Mouse (Mus musculus): ENCODE measurements around the gene Olfr874. TPM values are rescaled to one million over a fixed set of nuclear protein-coding genes. Genes with fewer than 3 reads are reported as not detected.

Olfr874 gene
- total RNA-seq (2021): not detected
- polyA plus RNA-seq (2012; rRNA removed): not detected in 2 replicates
- long read RNA-seq: 0 reads

DNA sequence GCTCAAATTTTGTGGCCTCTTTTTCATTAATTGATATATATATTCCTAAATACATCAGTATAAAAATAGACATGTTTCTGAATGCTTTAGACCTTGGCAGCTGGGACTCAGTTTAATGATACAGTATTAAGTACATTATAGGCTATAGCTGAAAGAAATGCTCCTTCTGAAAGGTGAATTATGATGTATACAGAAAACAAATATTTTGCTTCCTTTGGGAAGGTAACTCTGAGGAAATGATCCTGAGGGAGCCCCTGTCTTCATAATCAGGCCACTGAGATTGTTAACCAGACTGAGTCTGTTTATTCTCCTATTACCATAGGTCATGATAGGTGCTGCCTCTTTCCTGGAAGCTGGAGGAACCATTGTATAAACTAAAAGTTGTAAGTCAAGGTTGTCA is at the start of gene Olfr874:
TSS of gene Olfr874 (plus strand) at position 301 of the 400 bp plus-strand sequence.
- TF ChIP-seq POLR2A (IDR thresholded peaks at IDR 0.05; ENCODE audit: insufficient read depth, low read depth, low read length): no peak
- TF ChIP-seq EP300 (IDR thresholded peaks at IDR 0.05; ENCODE audit: insufficient read depth, low read depth, low read length): no peak
- no peak for TF ChIP-seq CTCF (IDR thresholded peaks at IDR 0.05)
- no peak for DNase-seq
- Histone ChIP-seq H3K4me3 (no peak within 1 kb of the TSS), H3K27me3 (ENCODE audit: control insufficient read depth, insufficient read depth, low read length) (no peaks in the 10 kb centered on the region), H3K36me3 (ENCODE audit: control insufficient read depth, insufficient read depth, low read length) (no peaks in the 10 kb centered on the region), H3K79me2 (replicated peaks; ENCODE audit: control insufficient read depth, insufficient read depth, low read length) (no peaks in the 10 kb centered on the region), H3K9ac (ENCODE audit: low read depth, low read length) (no peak within 1 kb of the TSS), H3K4me1 (ENCODE audit: control insufficient read depth, insufficient read depth, low read length) (no peaks in the 10 kb centered on the region), H3K27ac (no peak within 1 kb of the TSS)
- intact Hi-C loops (cut with DNase I): no loop called here

DNA sequence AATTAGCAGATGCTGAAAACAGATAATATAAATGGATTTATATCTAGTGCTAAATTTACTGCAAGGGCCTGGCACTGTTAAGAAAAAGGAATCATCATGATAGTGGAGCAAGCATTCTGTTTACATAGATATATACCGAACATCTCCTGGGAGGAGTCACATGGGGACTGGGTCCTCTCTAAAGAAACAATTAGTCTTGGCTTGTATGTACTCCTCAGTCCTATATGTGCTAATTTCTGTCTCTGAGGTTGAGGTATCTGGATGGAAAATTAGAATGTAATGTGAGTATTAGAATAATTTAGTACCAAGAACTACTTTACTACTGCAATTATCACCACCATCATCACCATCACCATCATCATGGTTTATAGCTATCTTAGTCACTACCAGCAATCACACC is 28.8 kb upstream of the Olfr874 start, which contains the start of gene Olfr160:
TSS of gene Olfr160 (minus strand) at position 101 of the 400 bp plus-strand sequence.
- WGBS: 56% methylated on average over 1 of the region's 1 CpGs
- TF ChIP-seq EP300 (IDR thresholded peaks at IDR 0.05; ENCODE audit: insufficient read depth, low read depth, low read length): no peak
- TF ChIP-seq POLR2A (IDR thresholded peaks at IDR 0.05; ENCODE audit: insufficient read depth, low read depth, low read length): no peak
- TF ChIP-seq CTCF (IDR thresholded peaks at IDR 0.05): no peak
- H3K27me3 ChIP-seq (ENCODE audit: control insufficient read depth, insufficient read depth, low read length): no peaks in the 10 kb centered on the region
- no peak for DNase-seq
- intact Hi-C loops (cut with DNase I): no loop called here
- no peak within 1 kb of the TSS for H3K27ac ChIP-seq
- H3K4me3 ChIP-seq: no peak within 1 kb of the TSS
- no peaks in the 10 kb centered on the region for H3K79me2 ChIP-seq (replicated peaks; ENCODE audit: control insufficient read depth, insufficient read depth, low read length)
- H3K36me3 ChIP-seq (ENCODE audit: control insufficient read depth, insufficient read depth, low read length): no peaks in the 10 kb centered on the region
- H3K9ac ChIP-seq (ENCODE audit: low read depth, low read length): no peak within 1 kb of the TSS
- no peaks in the 10 kb centered on the region for H3K4me1 ChIP-seq (ENCODE audit: control insufficient read depth, insufficient read depth, low read length)

DNA sequence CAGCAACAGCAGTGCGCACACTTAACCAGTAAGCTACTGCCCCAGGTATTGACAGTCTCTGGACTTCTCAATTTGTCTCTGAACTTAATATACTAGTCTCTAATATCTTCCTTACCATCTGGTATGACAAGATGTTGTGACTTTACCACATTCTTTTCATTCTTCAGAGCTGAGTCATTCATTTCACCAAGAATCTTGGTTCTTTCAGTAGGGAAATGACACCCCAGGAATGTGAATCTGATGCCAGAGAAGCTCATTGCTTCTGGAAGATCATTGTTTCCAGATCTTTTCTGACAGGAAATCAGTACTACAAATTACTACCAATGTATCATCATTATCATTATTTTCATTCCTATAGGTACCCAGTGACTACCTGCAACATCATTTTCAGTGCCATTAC is 10.6 kb upstream of the Olfr874 start:
- no peaks in the 10 kb centered on the region for H3K4me1 ChIP-seq (ENCODE audit: control insufficient read depth, insufficient read depth, low read length)
- no peaks in the 10 kb centered on the region for H3K27me3 ChIP-seq (ENCODE audit: control insufficient read depth, insufficient read depth, low read length)
- H3K36me3 ChIP-seq (ENCODE audit: control insufficient read depth, insufficient read depth, low read length): no peaks in the 10 kb centered on the region
- H3K27ac ChIP-seq: no peak overlapping the region
- intact Hi-C loops (cut with DNase I): no loop called here
- no peak for DNase-seq
- no peak for TF ChIP-seq EP300 (IDR thresholded peaks at IDR 0.05; ENCODE audit: insufficient read depth, low read depth, low read length)
- TF ChIP-seq CTCF (IDR thresholded peaks at IDR 0.05): no peak
- no peak for TF ChIP-seq POLR2A (IDR thresholded peaks at IDR 0.05; ENCODE audit: insufficient read depth, low read depth, low read length)
- H3K4me3 ChIP-seq: no peak overlapping the region
- H3K79me2 ChIP-seq (replicated peaks; ENCODE audit: control insufficient read depth, insufficient read depth, low read length): no peaks in the 10 kb centered on the region
- WGBS: 97% methylated on average over 1 of the region's 1 CpGs
- H3K9ac ChIP-seq (ENCODE audit: low read depth, low read length): no peak overlapping the region

DNA sequence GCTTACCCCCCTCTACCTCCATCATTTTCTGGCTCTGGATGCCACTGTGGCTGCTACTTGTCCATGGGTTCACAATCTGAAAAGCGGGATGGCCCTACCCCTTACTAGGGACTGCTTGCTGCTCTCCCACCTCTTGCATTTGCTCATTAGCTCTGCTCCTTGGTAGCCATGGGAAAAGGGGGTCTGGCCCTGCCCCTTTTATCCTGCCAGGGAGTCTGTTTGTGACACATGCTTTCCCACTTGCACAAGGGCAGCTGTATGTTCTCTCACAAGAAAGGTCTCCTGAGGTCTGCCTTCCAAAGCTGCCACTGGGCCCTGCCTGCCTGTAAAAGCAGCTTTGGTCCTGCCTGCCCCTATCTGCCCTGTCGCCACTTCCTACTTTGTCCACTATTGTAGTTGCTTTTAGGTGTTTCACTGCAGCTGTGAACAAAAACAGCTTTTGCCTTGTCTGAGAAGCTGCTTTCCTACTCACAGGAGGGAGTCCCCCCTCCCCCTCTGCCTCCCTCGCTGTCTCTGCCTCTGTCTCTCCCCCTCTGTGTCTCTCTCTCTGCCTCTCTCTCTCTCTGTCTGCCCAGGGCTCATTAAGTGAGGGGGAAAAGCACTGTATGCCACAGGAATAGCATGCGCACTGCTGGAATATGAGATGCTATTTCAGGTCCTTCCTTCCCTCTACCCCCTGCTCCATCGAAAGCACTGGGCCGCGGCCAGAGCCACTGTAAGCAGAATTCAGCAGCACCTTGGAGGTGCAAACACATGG is 5.6 kb downstream of the Olfr874 start:
- Histone ChIP-seq H3K27ac (no peak overlapping the region), H3K36me3 (ENCODE audit: control insufficient read depth, insufficient read depth, low read length) (no peaks in the 10 kb centered on the region), H3K79me2 (replicated peaks; ENCODE audit: control insufficient read depth, insufficient read depth, low read length) (no peaks in the 10 kb centered on the region), H3K4me1 (ENCODE audit: control insufficient read depth, insufficient read depth, low read length) (no peaks in the 10 kb centered on the region), H3K4me3 (no peak overlapping the region), H3K27me3 (ENCODE audit: control insufficient read depth, insufficient read depth, low read length) (no peaks in the 10 kb centered on the region), H3K9ac (ENCODE audit: low read depth, low read length) (no peak overlapping the region)
- WGBS: 26% methylated on average over 7 of the region's 7 CpGs
- DNase-seq: no peak
- TF ChIP-seq EP300 (IDR thresholded peaks at IDR 0.05; ENCODE audit: insufficient read depth, low read depth, low read length) (no peak), POLR2A (IDR thresholded peaks at IDR 0.05; ENCODE audit: insufficient read depth, low read depth, low read length) (no peak), CTCF (IDR thresholded peaks at IDR 0.05) (no peak)
- intact Hi-C loops (cut with DNase I): no loop called here

DNA sequence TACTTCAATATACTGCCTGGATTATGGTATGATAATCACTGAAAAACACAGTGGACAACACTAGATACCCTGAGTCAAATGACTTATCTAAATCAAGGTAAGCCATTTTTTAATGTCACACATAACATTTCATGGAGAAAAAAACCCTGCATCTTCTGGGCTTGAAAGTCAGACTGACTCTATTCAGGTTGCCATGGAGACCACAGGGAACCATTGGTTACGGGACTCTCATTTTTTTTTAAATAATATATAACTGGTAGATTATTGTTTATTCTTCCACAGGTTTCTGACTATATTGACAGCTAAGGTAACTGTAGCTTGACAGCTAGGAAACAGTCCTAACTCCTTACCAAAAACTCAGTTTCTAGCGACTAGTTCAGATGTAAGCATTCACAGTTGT is 6.6 kb downstream of the Olfr874 start:
- TF ChIP-seq POLR2A (IDR thresholded peaks at IDR 0.05; ENCODE audit: insufficient read depth, low read depth, low read length) (no peak), CTCF (IDR thresholded peaks at IDR 0.05) (no peak), EP300 (IDR thresholded peaks at IDR 0.05; ENCODE audit: insufficient read depth, low read depth, low read length) (no peak)
- 85% methylated on average over 2 of the region's 2 CpGs for WGBS
- Histone ChIP-seq H3K36me3 (ENCODE audit: control insufficient read depth, insufficient read depth, low read length) (no peaks in the 10 kb centered on the region), H3K9ac (ENCODE audit: low read depth, low read length) (no peak overlapping the region), H3K27ac (no peak overlapping the region), H3K27me3 (ENCODE audit: control insufficient read depth, insufficient read depth, low read length) (no peaks in the 10 kb centered on the region), H3K4me3 (no peak overlapping the region), H3K4me1 (ENCODE audit: control insufficient read depth, insufficient read depth, low read length) (no peaks in the 10 kb centered on the region), H3K79me2 (replicated peaks; ENCODE audit: control insufficient read depth, insufficient read depth, low read length) (no peaks in the 10 kb centered on the region)
- DNase-seq: no peak
- intact Hi-C loops (cut with DNase I): no loop called here

DNA sequence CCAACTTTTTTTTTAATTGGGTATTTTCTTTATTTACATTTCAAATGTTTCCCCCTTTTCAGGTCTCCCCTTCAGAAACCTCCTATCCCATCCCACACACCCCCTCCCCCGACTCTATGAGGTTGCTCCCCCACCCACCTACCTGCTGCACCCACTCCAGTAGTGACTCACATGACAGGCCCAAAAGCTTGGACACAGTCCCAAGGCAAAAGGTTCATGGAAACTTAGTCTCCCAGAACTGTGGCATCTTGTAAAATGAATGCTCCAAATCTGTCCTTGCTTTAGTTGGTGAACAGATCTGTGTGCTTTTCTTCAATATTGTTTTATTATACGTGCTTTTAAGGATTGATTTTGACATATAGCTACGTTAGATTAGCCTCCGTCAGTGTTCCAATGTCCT is 7.1 kb downstream of the Olfr874 start:
- Histone ChIP-seq H3K79me2 (replicated peaks; ENCODE audit: control insufficient read depth, insufficient read depth, low read length) (no peaks in the 10 kb centered on the region), H3K4me3 (no peak overlapping the region), H3K9ac (ENCODE audit: low read depth, low read length) (no peak overlapping the region), H3K4me1 (ENCODE audit: control insufficient read depth, insufficient read depth, low read length) (no peaks in the 10 kb centered on the region), H3K36me3 (ENCODE audit: control insufficient read depth, insufficient read depth, low read length) (no peaks in the 10 kb centered on the region), H3K27ac (no peak overlapping the region), H3K27me3 (ENCODE audit: control insufficient read depth, insufficient read depth, low read length) (no peaks in the 10 kb centered on the region)
- TF ChIP-seq CTCF (IDR thresholded peaks at IDR 0.05) (no peak), POLR2A (IDR thresholded peaks at IDR 0.05; ENCODE audit: insufficient read depth, low read depth, low read length) (no peak), EP300 (IDR thresholded peaks at IDR 0.05; ENCODE audit: insufficient read depth, low read depth, low read length) (no peak)
- 64% methylated on average over 4 of the region's 4 CpGs for WGBS
- intact Hi-C loops (cut with DNase I): no loop called here
- DNase-seq: no peak

Data from heart, adult 2 months (tissue).